Mouse (Mus musculus) lung, postnatal 25 days (tissue): ENCODE results near the gene Adprm.

Experiments used
- DNase-seq: peaks from one replicate; pipeline ENCODE4 v3.0.0; 2022; ENCODE audit warnings: low spot score

The Adprm gene

DNA sequence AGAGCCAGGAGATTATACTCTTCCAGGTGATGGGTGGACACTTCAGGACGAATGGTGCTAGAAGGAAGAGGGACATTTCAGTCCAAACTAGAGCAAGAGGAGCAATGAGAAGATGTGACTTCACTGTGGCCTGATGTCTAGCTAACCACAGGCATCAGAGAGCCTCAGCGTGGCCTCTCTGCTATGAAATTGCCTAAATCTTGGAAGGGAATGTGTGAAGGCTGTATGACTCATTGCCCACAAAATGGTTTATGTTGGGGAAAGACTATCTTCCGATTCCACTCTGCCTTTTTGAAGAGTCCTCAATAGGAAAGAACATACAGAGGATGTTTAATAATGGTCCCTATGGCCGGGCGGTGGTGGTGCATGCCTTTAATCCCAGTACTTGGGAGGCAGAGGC, 24.4 kb upstream of the Adprm start:
- no peak for DNase-seq

DNA sequence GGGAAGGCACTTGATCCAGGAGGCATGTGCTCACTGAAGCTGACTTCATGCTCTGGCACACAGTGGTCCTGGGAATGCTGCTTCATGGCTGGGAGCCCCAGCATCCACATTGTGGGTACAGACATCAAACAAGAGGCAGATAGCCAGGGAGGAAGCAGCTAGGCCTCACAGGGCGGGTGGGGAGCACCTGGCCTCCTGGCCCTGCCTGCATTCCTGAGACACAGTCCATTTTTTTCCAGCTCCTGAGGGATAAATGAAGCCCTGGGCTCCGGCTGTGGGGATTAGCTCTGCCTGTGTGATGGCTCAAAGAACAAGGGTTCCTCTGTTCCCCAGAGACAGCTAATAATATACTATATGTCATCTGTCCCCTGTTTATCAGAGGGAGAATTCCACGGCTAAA, 22.6 kb upstream of the Adprm start:
- no peak for DNase-seq

DNA sequence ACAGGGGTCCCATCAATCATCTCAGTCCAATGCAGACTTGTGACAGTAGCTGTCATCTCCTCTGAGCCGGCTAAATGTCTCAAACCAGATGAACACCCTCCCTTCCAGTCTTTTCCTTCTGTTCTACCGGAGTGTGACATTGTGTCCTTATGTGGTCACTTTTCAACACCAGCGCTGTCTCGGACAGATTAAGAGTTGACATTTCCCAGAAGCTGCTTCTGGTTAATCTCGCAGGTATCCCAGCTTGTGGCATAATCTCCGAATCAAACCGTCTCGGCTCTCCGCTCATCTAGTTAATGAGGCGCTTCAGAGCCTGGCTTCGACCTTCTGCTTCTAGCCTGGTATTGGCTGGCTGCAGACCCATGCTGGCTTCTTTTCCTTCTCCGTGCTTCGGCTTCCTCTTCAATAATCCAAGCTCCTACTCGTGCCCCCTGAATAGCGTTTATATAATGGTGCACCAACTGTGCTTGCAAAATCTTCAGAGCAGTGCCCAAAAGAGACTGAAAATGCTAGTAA, 20.3 kb upstream of the Adprm start:
- no peak for DNase-seq

DNA sequence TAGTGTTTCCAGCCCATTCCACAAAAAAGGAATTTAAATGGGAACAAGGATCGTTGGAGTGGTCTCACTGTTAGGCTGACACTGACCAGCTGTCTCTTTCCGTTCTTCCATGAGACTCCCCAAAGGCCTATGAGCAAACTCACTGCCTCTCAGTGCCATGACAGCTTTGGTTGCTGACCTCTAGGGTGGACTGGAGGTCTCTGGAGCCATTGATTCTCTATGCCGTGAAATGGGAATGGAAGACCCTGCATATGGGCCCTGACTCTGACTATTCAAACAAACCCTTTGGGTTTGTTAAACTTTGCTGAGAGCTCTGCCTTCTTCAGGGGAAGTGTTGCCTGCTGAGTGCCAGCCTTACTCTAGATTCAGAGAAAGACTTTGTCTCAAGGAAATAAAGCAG, 15.3 kb upstream of the Adprm start:
- no peak for DNase-seq

DNA sequence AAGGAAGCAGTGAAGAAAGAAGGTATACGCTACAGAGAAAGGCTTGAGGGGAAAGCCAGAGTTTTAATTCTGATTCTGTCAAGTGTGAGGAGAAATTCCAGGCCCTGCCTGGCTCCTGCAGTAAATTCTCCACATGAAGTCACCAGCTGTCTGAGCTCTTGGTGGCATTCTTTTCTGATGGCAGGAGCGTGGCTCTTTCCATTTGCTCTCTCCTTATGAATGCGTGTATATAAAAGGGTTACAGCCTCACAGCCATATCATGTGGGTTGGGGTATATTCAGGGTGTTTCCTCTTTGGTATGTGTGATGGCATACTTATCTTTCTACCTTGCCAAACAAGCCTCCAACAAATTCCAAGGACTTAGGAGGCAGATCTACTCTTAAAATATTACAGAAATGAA, 10.3 kb upstream of the Adprm start:
- no peak for DNase-seq

GRCm38 (mm10) chr11:67061311-67061710, 8.9 kb upstream of the Adprm start:
- no peak for DNase-seq

- no peak for DNase-seq
These were observed 2.5 kb upstream of the Adprm start for GRCm38 (mm10) chr11:67054754-67055365.

- DNase-seq = no peak
These were observed 596 bp downstream of the Adprm start for GRCm38 (mm10) chr11:67051676-67052320.

- DNase-seq = no peak
These were observed 3.1 kb downstream of the Adprm start for GRCm38 (mm10) chr11:67049256-67049655.

GRCm38 (mm10) chr11:67048496-67048895, 3.9 kb downstream of the Adprm start:
- no peak for DNase-seq

DNA sequence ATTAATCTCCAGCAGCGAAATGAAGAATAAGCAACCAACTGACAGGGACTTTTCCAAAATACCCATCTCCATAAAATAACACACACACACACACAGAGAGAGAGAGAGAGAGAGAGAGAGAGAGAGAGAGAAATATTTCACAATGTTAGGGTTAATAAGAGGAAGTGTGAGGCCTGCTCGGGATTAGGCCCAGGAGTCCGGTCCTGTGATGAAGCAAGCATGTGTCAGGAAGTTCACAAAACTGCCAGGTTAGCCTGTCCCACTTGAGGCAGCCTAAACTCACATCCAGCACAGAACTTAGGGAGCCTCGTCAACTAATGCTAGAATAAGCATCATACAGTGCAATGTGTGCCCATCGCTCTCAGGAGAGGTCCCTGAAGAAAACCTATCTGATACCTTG, 5.2 kb downstream of the Adprm start:
- DNase-seq = no peak

DNA sequence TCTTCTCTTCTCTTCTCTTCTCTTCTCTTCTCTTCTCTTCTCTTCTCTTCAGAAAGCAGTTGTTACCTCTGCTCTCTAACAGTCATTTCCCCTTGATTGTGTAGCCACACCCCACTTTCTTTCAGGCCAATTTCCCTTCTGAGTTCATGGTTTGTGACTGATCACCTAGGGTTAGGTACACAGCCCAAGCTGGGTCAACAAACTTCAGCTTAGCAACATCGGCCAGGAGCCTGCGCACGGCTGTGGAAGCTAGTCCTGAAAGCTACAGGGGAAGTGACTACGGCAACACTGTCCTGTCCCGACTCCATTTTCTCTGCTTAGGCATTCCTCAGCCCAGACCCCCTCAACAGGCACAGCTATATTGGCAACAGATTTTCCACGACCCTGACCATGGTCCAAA, 7.4 kb downstream of the Adprm start:
- DNase-seq = peak; percentile 32

DNA sequence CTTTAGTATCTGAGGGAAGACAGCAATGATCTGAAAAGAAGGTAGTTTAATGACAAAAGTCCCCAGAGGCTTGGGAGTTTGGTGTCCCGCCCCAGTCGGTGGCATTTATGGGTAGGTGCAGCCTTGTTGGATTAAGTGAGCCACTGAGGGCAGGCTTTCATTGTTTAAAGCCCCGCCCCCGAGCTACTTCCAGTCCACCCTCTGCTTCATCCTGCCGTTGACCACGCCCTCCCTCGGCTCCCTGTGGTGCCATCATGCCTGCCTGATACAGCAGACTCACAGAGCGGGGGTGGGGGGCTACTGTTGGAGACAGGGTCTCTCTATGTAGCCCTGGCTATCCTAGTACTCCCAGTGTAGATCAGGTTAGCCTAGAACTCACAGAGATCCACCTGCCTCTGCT, 9.4 kb downstream of the Adprm start:
- no peak for DNase-seq

GRCm38 (mm10) chr11:67040483-67040882, 11.9 kb downstream of the Adprm start:
- no peak for DNase-seq

GRCm38 (mm10) chr11:67039799-67040198, 12.6 kb downstream of the Adprm start:
- DNase-seq = no peak

GRCm38 (mm10) chr11:67036892-67037291, 15.5 kb downstream of the Adprm start:
- no peak for DNase-seq

DNA sequence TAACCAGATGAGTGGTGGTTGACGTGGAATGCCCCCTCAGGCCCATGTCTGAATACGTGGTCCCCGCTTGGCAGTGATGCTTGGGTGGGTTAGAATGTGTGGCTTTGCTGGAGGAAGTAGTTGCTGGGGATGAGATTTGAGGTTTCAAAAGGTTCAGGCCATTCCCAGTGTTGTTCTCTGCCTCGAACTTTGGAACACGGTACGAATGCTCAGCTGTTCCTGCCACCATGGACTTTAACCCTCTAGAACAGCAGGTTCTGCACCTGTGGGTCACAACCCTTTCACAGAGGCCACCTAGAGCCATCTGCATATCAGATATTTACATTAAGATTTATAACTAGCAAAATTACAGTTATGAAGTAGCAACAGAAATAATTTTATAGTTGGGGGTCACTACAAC, 16.2 kb downstream of the Adprm start:
- DNase-seq = no peak

DNA sequence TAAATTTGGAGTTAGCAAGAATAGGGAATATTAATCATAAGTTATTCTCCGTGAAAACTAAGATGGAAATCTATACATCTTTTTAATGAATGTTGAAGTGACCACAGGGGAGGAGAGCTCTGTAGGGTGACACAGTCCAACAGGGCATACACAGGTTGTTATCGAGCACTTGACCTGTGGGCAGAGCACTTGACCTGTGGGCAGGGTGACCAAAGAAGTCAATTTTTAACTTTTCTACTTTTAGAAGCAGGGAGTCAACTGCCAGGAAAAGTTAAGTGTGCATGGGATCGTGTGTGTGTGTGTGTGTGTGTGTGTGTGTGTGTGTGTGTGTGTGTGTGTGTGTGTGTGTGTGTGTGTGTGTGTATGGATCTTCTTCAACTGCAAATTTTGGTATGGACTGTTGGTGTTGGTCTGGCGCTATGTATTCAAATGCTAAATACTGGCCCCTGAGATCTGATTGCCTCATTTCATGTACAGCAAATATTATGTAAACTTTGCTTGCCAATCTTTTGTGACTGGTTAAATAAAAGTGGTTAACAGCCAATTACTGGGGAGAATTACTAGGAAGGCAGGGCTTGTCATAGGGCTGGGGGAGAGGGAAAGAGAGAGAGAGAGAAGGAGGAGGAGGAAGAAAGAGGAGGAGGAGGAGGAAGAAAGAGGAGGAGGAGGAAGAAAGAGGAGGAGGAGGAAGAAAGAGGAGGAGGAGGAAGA, 17.5 kb downstream of the Adprm start:
- peak; percentile 30 for DNase-seq

DNA sequence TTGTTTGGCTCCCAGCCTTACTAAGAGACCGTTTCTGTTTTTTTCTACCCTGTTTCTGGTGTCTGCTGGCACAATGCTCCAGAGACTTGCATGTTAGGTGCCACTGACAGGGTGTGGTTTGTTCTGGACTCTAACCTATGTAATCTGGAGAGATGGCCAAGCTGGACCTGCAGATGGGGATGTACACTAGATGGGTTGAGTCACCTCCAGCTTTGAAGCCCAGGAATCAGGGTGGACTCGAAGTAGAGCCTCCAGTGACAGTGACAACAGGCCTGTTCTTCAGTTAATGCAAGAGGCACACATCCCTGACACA, 20.8 kb downstream of the Adprm start:
- DNase-seq = no peak

- DNase-seq = no peak
These were observed 21.3 kb downstream of the Adprm start for GRCm38 (mm10) chr11:67030904-67031602.

DNA sequence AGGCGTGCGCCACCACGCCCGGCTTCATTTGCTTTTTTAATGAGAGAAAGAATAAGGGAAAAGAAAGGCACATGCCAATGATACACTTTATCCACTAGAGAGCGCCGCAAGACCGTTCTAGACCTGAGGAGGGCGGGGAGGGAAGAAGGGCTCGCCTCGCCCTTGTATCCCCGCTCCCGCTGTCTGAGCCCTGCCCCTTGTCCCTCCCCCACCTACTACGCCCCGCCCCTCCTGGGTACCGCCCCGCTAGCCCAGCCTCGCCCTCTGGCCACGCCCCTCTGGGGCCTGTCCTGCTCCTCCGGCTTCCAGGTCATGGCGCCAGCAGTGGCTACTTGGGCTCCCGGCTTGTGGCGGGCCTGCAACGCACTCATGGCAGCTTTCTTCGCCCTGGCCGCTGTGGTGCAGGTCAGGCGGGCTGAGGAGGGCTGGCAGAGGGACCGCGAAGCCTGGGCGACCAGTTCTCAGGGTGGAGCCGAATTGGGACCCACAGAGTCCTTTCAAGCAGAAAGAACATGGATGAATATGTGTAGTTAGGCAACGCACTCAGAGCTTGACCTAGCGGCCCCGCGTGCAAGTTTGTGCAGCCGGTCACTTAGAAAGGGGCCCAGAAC, 27.4 kb downstream of the Adprm start, which contains the start of gene Tmem220:
Gene Tmem220 (plus strand): TSS at position 288 of the 611 bp plus-strand sequence.
- DNase-seq = peak; percentile 95

GRCm38 (mm10) chr11:67023802-67024340, 28.5 kb downstream of the Adprm start:
- no peak for DNase-seq
